Mouse (Mus musculus) myocyte (in vitro differentiated cells): ENCODE data around the gene Trak1.

Source experiments
- CEBPB ChIP-seq: IDR thresholded peaks from 2 replicates; pipeline ENCODE4 v1.6.1; 2011; ENCODE audit warnings: mild to moderate bottlenecking, moderate library complexity; ENCODE audit not compliant: poor library complexity, insufficient read depth, severe bottlenecking
- E2F4 ChIP-seq: IDR thresholded peaks from one replicate; pipeline ENCODE4 v1.6.1; 2011; ENCODE audit warnings: mild to moderate bottlenecking, control low read depth, moderate library complexity; ENCODE audit not compliant: insufficient read depth
- MAX ChIP-seq: IDR thresholded peaks from one replicate; pipeline ENCODE4 v1.6.1; 2011; ENCODE audit warnings: low read depth, mild to moderate bottlenecking, control low read depth
- MYOD1 ChIP-seq, 3 experiments: IDR thresholded peaks; one replicate each; pipeline ENCODE4 v1.6.1; 2011; ENCODE audit warnings: control low read depth in 2 of 3, low read depth in 2 of 3, mild to moderate bottlenecking in 2 of 3, moderate library complexity in 1 of 3; ENCODE audit not compliant: insufficient read length in 2 of 3, control insufficient read depth in 1 of 3
- MYOG ChIP-seq, 3 experiments: IDR thresholded peaks; one replicate each; pipeline ENCODE4 v1.6.1; 2011; ENCODE audit warnings: control low read depth in 2 of 3, low read depth in 2 of 3, mild to moderate bottlenecking in 2 of 3; ENCODE audit not compliant: insufficient read length in 2 of 3, control insufficient read depth in 1 of 3, insufficient read depth in 1 of 3
- POLR2A ChIP-seq: IDR thresholded peaks from one replicate; pipeline ENCODE4 v1.6.1; 2011; ENCODE audit warnings: low read depth, mild to moderate bottlenecking, control low read depth, moderate library complexity; ENCODE audit not compliant: insufficient read length
- POLR2AphosphoS2 ChIP-seq: IDR thresholded peaks from one replicate; pipeline ENCODE4 v1.6.1; 2011; ENCODE audit warnings: low read depth, control low read depth; ENCODE audit not compliant: insufficient read length
- SRF ChIP-seq: IDR thresholded peaks from one replicate; pipeline ENCODE4 v1.6.1; 2011; ENCODE audit warnings: low read depth; ENCODE audit not compliant: control insufficient read depth, insufficient read length
- TCF12 ChIP-seq: IDR thresholded peaks from one replicate; pipeline ENCODE4 v1.6.1; 2011; ENCODE audit warnings: mild to moderate bottlenecking, control low read depth; ENCODE audit not compliant: poor library complexity, insufficient read depth, severe bottlenecking
- TCF3 ChIP-seq: IDR thresholded peaks from one replicate; pipeline ENCODE4 v1.6.1; 2011; ENCODE audit warnings: low read depth, control low read depth; ENCODE audit not compliant: insufficient read length
- USF1 ChIP-seq: IDR thresholded peaks from one replicate; pipeline ENCODE4 v1.6.1; 2011; ENCODE audit warnings: low read depth, mild to moderate bottlenecking, control low read depth, moderate library complexity

DNA sequence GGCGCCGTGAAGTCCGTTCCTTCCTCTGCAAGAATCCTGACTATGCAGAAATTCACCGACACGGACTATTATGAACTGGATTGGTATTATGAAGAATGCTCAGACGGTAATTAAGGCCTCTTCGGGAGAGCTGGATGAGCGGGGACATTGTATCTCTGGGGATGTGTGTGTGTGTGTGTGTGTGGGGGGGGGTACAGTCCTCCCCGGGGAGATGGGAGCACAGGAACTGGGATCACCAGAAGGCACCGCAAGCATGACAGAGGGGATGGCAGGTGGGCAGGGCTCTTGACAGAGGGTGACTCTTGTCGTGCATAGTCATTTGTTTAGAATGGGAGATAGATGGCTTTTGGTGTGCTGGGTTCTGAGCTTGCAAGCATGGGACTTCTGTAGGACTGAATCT lies 106.4 kb downstream of the Trak1 start:
- no peak for TF ChIP-seq POLR2A
- no peak for TF ChIP-seq MAX
- no peak for TF ChIP-seq USF1
- no peak for TF ChIP-seq MYOD1 (IDR thresholded peaks at IDR 0.05; ENCODE audit: control insufficient read depth in 1 of 3, insufficient read length in 2 of 3, low read depth in 2 of 3)
- TF ChIP-seq SRF, result no peak
- no peak for TF ChIP-seq TCF3
- no peak for TF ChIP-seq POLR2AphosphoS2
- TF ChIP-seq TCF12, result no peak
- TF ChIP-seq E2F4, result no peak
- TF ChIP-seq MYOG (IDR thresholded peaks at IDR 0.05; ENCODE audit: control insufficient read depth in 1 of 3, insufficient read depth in 1 of 3, insufficient read length in 2 of 3, low read depth in 2 of 3), result no peak
- no peak for TF ChIP-seq CEBPB
